Mouse (Mus musculus) cerebellum, postnatal 4 days (tissue): ENCODE measurements around the gene U2af1l4.
A peak's percentile ranks its signal among the peaks of the same experiment; 100 is the strongest.

Experiments
- DNase-seq, 2 experiments: peaks; one replicate each; pipeline ENCODE4 v3.0.0; 2022; ENCODE audit warnings: low spot score in 2 of 2, mixed read lengths in 1 of 2

U2af1l4 gene

DNA sequence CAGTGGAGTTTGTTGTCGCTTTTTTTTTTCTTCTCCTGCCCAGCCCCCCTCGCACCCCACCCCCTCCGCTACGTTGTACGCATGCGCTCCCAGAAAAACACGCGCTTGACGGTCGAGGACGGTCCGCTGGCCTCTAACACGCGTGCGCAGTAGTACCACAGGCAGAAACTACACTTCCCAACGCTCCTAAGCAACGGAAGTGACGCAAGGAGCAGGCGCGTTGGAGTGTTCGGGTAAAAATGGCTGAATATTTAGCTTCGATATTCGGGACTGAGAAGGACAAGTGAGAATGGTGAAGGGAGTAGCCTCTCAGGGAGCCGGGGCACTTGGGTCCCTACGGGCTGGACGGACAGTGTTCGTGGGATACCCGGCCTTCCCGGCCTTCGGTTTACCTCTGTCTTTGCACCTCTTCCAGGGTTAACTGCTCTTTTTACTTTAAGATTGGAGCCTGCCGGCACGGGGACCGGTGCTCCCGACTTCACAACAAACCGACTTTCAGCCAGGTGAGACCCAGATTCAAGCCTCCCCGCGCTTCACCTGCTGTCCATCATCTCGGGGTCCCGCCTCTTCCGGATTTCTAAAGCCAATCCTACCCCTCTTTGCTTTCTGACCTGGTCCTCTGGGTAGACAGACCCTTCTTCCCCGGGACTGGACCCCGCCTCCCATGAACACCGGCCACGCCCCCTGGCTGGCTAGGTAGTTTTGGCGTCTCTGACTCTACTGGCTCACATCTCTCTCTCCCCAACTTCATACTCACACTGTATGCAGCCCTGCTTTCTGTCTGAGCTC, at the start of gene U2af1l4, which contains the start of the genes Gm49396 and Psenen:
U2af1l4 (plus strand) TSS at position 185 of the 789 bp plus-strand sequence.
Gm49396 (plus strand) TSS at position 228 of the 789 bp plus-strand sequence.
Psenen (minus strand) TSS at position 511 of the 789 bp plus-strand sequence.
- DNase-seq, result peak; percentile 89 to 95

DNA sequence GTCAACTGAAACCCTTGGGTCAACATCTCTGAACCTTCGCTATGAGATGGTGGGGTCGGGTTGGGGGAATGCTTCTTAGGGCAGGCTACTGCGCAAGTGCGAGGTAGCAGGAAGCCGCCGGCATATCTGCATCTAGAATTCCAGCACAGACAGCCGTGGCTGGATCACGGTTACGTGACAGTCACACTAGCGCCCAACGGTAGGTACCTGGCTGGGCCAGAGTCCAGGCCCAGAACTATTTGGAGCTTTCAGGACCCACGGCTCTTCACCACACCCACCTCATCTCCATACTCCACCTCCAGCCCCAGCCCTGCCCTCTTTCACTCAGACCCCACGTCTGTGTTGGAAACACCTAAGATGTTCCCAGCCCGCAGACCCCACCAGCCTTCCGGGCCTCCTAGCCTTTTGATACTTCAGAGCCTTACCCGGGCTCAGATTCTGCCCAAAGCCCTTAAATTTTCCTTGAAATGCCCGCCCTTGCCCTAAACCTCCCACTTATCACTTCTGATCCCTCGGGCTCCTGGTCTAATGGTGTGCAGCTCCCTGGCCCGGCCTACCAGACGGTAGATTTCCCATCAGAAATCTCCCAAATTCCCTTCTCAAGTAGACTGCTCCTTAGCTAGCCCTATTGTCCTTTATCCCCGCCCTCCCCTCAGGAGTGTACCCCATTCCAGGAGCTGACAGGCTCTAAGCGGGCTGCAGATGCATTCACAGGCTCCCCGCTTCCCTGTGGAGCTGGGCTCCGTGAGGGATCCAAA, 47.9 kb upstream of the U2af1l4 start:
- DNase-seq, result no peak

DNA sequence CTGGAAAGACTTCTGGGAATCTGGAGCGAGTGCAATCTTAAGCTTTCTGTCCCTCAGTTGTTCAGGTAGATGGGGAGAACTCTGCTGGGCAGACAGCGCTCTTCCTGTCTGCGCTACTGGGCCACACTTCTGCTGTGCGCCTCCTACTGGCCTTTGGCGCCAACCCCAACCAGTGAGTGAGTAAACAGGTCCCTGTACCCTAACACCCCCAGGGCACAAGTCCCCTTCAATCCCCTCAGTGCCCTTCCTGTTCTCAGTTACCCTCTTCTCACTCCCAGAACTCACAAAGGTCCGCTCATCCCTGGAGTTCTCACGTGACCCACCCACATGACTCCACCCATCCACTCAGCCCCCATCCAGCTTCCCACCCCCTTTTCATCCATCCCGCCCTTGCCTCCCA, 44.8 kb upstream of the U2af1l4 start:
- DNase-seq, result no peak

DNA sequence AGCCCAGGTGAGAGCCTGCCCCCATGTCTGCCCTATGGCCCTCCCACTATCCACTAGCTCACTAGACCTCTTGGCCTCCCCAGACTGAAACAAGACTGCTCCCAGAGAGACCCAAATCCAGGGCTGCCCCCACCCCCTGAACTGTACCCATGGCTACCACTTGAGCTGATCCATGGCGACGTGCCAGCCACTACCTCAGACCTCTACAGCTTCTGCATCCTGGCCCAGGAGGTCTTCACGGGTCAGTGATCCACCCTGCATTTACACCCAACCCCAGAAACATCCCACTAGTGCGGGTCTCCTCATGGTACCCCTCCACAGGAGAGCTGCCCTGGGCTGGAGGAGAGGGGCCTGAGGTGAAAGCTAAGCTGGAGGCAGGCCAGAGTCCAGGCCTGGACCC, 42.7 kb upstream of the U2af1l4 start:
- peak in 1 of 2 experiments; percentile 42 for DNase-seq

DNA sequence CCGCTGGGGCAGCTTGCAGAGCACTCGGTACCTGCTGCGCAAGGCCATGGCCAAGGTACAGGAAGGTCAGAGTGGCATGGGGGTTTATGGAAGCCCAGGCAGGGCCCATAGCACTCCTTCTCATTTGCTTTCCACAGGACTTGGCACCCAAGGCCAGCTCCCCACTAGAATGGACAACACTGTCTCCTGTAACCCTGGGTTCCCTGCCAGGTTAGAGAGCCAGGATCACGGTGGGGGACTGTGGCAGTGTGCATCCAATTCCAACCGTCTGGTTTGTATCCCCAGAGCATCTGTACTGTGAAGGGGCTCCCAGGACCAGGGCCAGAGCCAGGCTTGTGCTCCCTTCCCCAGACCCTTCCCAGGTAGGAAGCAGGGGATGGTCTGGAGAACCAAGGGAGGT, 42.2 kb upstream of the U2af1l4 start:
- peak in 1 of 2 experiments; percentile 45 for DNase-seq

DNA sequence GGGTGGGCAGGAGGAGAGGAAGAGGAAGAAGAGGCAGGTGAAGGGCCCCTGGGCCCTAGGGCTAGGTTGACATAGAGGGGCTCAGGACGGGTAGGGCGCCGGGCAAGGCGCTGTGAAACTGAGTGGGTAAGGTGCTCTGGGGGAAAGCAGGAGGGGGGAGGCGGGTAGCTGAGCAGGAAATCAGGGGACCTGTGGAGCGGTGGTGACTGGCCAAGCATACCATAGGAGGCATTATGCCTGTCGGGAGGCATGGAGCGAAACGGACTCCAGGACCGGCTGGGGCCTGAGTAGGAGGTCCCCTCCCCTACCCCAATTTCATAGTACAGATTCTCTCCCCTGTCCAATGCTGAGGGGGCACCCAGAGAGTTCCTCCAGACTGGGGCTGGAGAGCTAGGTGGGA, 40.2 kb upstream of the U2af1l4 start:
- no peak for DNase-seq

DNA sequence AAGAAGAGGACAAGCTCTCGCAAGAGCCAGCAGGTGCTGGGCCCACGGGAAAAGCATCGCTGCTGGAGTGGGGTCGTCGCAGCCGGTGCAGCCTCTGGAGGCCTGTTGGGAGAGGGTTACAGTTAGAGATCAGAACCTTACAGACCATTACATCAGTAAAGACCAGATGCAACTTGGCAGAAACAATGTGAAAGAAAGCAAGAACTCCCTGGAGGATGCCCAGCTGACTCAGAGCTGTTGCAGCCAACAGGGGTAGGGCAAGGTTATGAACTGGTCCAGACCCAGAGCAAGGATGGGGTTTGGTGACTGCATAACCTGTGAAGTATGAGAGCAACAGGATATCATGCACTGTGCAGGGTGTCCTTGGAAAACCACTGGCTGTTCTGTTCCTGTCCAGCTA, 38.6 kb upstream of the U2af1l4 start:
- no peak for DNase-seq

DNA sequence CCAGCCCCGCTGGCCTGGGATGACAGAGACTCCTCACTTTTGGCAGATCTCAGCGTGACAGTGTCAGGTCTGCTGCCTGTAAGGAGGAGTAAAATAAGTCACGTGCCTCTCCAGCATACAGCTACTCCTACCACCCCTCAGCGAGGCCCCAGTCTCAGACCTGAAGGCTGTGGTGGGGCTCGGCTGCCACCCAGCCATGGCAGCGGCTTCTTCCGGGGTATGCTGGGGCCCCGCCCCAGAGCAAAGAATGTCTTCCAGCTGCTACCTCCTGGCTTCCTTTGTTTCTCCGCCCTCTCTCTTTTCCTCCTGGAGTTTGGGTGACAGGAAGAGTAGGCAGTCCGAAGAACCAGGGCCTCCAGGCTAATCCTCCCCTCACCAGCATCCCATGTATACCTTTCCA, 37.1 kb upstream of the U2af1l4 start:
- DNase-seq, result no peak

DNA sequence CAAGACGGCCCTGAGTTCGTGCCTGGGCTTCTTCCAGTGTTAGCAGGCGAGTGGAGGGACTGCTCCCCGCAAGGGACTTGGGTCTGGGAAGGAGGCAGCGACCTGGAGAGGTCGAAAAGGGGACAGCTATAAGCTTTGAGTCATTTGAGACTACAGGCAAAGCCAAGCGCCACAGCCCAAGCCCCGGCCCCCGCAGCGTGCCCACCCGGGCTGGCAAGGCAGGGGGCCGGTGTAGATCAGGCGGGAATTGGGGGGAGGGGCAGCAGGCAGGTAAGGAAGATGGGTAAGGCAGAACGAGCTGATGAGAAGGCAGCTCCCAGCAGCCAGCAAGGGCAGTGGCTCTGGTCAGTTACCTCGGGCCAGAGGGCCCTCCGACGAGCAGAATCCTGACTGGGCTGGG, 36.7 kb upstream of the U2af1l4 start:
- DNase-seq, result no peak

DNA sequence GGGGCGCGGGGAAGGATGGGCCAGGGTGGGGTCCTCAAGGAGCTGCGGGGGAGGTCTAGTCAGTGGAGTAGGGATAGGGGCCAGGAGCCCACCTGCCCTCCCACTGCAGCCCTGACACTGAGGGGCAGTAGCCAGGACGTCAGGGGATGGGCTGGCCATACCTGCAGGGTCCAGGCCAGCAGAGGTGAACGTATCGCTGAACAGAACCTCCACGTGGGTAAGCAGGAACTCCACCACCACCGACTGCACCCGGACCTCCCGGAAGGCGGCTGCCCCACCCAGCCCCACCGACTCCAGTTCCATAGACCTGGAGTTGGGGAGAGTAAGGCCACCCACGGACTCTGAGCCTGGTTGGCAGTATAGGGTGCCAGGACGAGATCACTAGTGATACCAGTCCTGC, 36.1 kb upstream of the U2af1l4 start:
- DNase-seq, result no peak

DNA sequence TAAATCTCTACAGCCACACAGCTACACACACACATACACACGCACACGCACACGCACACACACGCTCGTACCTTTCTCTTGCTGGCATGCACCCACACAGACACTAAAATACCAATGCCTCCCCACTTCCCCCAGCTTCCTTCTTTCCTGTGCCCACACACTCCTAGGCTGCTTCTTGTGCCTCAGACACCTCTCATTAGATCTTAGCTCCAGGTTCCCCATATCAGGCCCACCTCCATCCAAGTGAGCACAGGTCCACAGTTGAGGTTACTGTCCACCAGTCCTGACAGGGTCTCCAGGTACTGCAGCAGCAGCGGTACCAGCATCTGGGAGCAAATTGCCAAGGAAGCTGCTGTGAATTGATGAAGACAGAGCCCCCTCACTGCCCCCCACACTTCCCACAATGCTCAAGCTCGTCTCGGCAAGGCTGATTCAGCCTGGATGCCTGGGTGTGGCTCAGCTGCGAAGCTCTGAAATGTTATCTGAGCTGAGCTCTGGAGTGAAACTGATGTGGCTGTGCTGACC, 31.7 kb upstream of the U2af1l4 start:
- DNase-seq, result no peak

DNA sequence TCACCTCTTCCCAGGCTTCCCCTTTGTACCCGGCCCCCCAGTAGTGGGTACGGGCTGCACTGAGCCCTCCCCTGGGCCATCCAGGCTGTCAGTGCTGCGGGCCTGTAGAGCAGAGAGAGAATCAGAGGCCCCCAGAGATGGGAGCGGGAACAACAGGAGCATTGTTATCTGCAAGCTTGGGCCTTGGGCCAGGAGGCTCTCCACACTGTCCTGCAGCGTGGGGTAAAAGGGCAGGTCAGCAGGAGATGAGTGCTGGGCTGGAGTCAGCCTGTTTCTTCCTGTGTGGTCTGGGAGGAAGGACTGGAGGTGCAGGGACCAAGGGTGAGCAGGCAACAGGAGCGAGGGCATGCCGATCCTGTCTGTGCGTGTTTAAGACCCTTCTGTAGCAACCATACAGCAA, 30.2 kb upstream of the U2af1l4 start:
- DNase-seq, result no peak

DNA sequence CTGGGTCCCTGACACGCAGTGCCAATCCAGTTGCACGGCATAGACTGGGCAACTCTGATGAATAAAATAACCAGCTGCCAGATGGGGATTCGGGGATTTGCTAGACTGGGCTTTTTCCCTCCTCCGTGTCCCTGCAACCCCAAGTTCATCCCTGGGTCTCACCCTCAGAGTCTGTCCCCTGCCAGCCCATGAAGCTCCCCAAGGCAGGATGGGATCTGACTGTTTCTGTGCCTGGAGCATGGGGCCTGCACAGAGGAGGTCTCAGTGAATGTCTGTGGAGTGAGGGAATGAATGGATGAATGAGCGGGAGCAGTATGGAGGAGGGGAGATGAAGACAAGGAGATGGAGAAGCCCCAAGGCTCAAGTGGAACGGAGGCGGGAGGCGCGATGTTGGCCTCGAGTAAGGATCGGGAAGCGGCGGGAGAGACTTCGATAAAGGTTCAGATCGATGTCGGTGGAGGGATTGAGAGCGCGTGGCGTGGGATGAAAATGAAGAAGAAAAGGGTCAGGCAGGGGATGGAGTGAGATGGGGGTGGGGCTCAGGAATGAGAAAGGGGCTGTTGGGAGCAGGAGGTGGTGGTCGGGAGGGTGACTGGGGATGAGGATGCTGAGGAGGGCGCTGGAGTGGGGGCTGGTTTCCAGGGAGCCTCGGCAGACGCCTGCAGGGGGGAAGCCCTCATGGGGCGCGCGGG, 29.0 kb upstream of the U2af1l4 start:
- DNase-seq, result no peak

DNA sequence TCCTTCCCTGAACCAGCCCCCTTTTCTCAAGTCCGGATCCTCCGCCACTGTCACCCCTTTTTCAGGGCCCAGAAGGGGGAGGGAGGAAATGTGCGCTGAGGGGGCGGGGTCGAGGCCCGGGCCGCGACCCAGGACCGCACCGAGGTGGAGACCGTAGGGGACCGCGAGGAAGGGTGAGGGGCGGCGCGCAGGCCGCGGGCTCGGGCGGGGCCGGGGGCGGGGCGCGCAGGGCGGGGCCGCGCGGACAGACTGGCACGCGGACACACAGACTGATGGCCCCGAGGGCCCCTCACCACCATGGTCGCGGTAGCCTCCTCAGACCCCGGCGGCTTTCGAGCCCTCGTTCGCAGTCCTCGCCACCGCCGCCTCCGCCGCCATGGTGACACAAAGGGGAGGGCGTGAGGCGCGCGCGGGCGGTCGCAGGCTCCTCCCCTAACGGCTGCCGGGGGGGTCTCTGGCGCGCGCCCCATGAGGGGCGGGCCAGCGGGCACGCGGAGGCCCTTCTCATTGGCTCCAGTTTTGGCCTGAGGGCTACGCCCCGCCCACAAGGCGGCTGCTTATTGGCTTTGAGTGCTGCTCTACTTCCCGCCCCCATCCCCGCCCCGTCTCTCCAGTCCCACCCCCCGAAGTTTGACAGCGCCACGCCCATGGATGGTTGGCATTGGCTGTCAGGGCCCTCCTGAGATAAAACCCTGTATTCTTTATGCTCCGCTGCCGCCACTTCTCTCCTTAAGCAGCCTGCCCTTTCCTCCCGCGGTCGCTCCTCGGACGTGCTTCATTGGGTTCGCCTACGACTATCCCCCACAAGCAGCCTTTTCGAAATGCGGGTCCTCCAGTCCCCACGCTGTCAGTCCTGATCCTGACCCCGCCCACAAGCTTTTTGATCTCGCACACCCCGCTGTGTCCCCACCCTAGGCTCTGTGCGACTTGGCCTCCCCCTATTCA, 28.2 kb upstream of the U2af1l4 start, which contains the start of gene Arhgap33:
Arhgap33 (minus strand) TSS at position 428 of the 945 bp plus-strand sequence.
- DNase-seq, result peak; percentile 94 to 98

DNA sequence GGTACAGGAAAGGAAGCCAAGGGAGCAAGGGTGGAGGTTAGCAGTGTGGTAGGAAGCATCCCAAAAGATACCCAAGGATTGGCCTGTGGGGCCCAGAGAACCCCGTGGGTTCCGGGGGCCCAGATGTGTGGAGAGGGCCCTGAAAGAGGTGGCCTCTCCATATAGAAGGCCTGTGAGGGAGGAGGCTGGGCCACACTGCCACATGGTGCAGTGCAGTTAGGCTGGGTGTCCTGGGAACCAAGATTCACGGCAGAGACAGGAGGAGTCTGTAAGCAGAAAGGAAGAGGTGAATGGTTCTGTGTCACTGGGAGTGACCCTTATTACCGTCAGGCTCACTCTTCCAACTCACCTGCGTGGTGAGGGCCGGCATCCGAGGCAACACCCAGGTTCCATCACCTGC, 22.5 kb upstream of the U2af1l4 start:
- no peak for DNase-seq

DNA sequence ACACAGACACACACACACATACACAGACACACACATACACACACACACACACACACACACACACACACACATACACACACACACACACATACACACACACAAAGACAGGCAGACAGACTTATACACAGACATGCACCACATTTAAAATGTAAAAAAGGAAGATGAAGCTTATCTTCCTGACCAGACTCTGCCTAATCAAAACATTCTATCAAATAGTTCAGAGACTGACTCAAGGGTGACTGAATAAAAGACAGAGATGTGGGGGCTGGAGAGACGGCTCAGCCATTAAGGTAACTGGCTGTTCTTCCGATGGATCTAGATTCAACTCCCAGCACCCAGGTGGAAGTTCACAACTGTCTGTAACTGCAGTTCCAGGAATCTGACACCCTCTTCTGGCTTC, 18.8 kb upstream of the U2af1l4 start:
- no peak for DNase-seq

DNA sequence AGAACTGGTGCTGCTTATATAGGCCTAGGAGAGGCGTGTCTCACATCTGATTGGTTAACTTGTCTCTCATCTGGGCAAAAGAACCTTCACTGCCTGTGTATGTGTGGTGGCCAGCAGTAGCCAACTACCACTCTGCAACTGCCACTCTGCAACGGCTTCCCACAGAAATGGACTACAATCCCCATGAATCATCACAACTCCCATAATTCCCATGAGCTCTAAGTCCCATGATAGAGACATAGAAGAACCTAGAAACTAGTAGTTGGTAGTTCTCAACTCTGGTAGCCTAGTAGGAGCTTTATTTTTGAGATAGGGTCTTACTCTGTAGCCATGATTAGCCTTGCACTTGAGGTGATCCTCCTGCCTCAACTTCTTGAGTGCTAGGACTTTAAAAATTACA, 13.2 kb upstream of the U2af1l4 start:
- DNase-seq, result no peak

DNA sequence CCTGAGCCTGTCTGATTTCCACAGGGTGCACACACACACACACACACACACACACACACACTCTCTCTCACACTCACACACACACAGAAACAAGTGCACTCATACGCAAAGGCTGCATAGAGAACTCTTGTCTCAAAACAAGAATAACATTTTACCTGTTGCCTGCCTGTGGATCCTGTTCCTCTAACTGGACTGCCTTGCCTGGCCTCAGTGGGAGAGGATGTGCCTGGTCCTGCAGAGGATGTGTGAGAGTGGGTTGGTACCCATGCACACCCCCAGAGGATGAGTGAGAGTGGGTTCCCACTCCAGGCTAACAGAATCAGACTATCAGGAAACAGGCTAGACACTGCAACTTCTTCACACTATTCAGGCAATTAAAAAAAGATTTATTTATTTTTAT, 12.5 kb upstream of the U2af1l4 start:
- DNase-seq, result no peak

DNA sequence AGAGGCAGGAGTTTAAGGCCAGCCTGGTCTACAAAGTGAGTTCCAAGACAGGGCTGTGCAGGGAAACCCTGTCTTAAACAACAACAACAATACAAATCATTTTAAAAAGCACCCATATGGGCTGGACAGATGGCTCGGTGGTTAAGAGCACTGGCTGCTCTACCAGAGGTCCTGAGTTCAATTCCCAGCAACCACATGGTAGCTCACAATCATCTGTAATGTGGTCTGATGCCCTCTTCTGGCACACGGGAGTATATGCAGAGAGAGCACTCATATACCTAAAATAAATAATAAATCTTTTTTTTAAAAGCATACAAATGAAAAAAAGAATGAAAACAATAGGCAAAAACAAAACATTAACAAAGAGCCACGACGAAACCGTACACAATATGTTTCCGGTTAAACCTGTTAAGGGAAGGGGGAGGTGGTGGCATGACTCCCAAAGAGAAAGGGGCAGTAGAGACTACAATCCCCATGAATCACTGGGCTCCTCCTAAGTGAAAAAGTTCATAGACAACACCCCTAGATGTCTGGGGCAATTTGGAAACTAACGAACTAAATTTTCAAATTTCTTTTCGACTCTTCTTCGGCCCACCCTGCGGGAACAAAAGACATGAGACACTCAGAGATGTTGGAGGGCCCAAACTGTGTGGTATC, 11.5 kb upstream of the U2af1l4 start:
- no peak for DNase-seq
